Mouse (Mus musculus): Measurements from ENCODE around the gene Ube2e2.

The Ube2e2 gene

GRCm38 (mm10) chr14:18893947-18894445, at the start of gene Ube2e2:
TSS of gene Ube2e2 (minus strand) at chr14:18894267.
- no peak for DNase-seq

GRCm38 (mm10) chr14:18940068-18940467, 46.0 kb upstream of the Ube2e2 start:
- DNase-seq, result no peak

- no peak for DNase-seq
These were observed 9.5 kb upstream of the Ube2e2 start for GRCm38 (mm10) chr14:18903553-18903952.

- peak; percentile 95 for DNase-seq
These were observed 733 bp downstream of the Ube2e2 start for GRCm38 (mm10) chr14:18893121-18893946.

GRCm38 (mm10) chr14:18889571-18889970, 4.5 kb downstream of the Ube2e2 start:
- no peak for DNase-seq

GRCm38 (mm10) chr14:18882493-18882892, 11.6 kb downstream of the Ube2e2 start:
- no peak for DNase-seq

GRCm38 (mm10) chr14:18870716-18871115, 23.4 kb downstream of the Ube2e2 start:
- DNase-seq, result no peak

- no peak for DNase-seq
These were observed 65.4 kb downstream of the Ube2e2 start for GRCm38 (mm10) chr14:18828661-18829060.

- DNase-seq, result no peak
These were observed 67.3 kb downstream of the Ube2e2 start for GRCm38 (mm10) chr14:18826753-18827152.

- DNase-seq, result no peak
These were observed 73.4 kb downstream of the Ube2e2 start for GRCm38 (mm10) chr14:18820713-18821112.

- no peak for DNase-seq
These were observed 97.2 kb downstream of the Ube2e2 start for GRCm38 (mm10) chr14:18796857-18797256.

GRCm38 (mm10) chr14:18795787-18796186, 98.3 kb downstream of the Ube2e2 start:
- no peak for DNase-seq

GRCm38 (mm10) chr14:18778993-18779675, 114.9 kb downstream of the Ube2e2 start:
- no peak for DNase-seq

- DNase-seq, result no peak
These were observed 115.8 kb downstream of the Ube2e2 start for GRCm38 (mm10) chr14:18778241-18778640.

- DNase-seq, result no peak
These were observed 117.9 kb downstream of the Ube2e2 start for GRCm38 (mm10) chr14:18776132-18776531.

- no peak for DNase-seq
These were observed 120.3 kb downstream of the Ube2e2 start for GRCm38 (mm10) chr14:18773724-18774123.

GRCm38 (mm10) chr14:18759601-18760356, 134.3 kb downstream of the Ube2e2 start:
- DNase-seq, result peak; percentile 3

GRCm38 (mm10) chr14:18758595-18759532, 135.2 kb downstream of the Ube2e2 start:
- DNase-seq, result no peak

GRCm38 (mm10) chr14:18758003-18758402, 136.1 kb downstream of the Ube2e2 start:
- no peak for DNase-seq

- no peak for DNase-seq
These were observed 138.7 kb downstream of the Ube2e2 start for GRCm38 (mm10) chr14:18755410-18755809.

- DNase-seq, result no peak
These were observed 139.5 kb downstream of the Ube2e2 start for GRCm38 (mm10) chr14:18754595-18754994.

GRCm38 (mm10) chr14:18754001-18754400, 140.1 kb downstream of the Ube2e2 start:
- DNase-seq, result no peak

All from embryo, embryonic 11 days (tissue).